Mouse (Mus musculus): Measurements from ENCODE around the gene Frem1.

DNA sequence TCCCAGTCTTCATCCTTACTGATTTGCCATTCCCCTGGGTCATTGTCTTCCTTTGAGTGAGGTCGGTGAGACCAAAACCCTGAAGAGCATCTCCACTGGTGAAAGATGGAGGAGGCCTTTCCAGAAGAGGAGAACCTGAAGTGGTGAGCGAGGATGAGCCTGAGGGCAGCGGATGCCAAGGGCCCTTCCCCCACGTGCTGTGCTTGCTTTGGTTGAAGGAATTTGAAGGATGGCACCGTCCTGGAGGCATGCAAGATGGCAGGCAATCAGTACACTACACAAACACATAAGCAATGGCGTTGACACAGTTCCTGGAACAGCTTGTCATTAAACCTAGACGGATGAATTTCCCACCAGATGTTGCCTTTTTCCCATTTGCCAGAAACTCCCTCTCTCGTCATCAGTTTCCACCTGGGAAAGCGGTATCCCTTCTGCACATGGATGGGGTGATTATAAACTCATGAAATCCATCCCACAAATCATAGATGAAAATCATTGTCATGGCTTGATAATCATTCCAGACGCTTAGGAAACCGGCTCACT, 137.5 kb downstream of the Frem1 start:
- TF ChIP-seq CTCF (IDR thresholded peaks at IDR 0.05; ENCODE audit: control insufficient read depth, insufficient read depth, low read length): no peak
- TF ChIP-seq POLR2A (IDR thresholded peaks at IDR 0.05; ENCODE audit: borderline replicate concordance, control insufficient read depth, low read depth, low read length): no peak

Data from bone marrow, adult 2 months (tissue).